Mouse (Mus musculus) gastrocnemius, postnatal 10 days (tissue): ENCODE data around the gene Olfr820. TPM values are rescaled to one million over a fixed set of nuclear protein-coding genes. Genes with fewer than 3 reads are reported as not detected.
"Not testable (repeated sequence)": the region's sequence is repeated elsewhere in the genome, so short reads cannot be mapped to it uniquely, and the experiment has no call there.

Experiments used
- DNase-seq: peaks from one replicate; pipeline ENCODE4 v3.0.0; 2021; ENCODE audit warnings: mixed read lengths
- long read RNA-seq, 2 experiments: library from polyadenylated mRNA; stranded (forward); transcript quantifications; one replicate each; pipeline ENCODE4 v2.0.0; 2021
- total RNA-seq, 2 experiments: library from RNA; stranded (reverse); gene quantifications; 2 replicates each; pipeline ENCODE4 v1.2.3; 2021

Gene Olfr820
- not detected for total RNA-seq
- long read RNA-seq, experiment 1 = 0 reads
- long read RNA-seq, experiment 2 = 0 reads

GRCm38 (mm10) chr10:130012321-130012720, at the start of gene Olfr820:
TSS of gene Olfr820 (plus strand) at chr10:130012621.
- DNase-seq = no peak

- not testable (repeated sequence) for DNase-seq
Observed at GRCm38 (mm10) chr10:129966232-129966631, 46.2 kb upstream of the Olfr820 start.

GRCm38 (mm10) chr10:129967166-129967565, 45.3 kb upstream of the Olfr820 start, which contains the start of gene Olfr819:
TSS of gene Olfr819 (minus strand) at chr10:129967266.
- DNase-seq = not testable (repeated sequence)

- DNase-seq = not testable (repeated sequence)
Observed at GRCm38 (mm10) chr10:129972994-129973393, 39.4 kb upstream of the Olfr820 start.

- DNase-seq = not testable (repeated sequence)
Observed at GRCm38 (mm10) chr10:129976040-129976439, 36.4 kb upstream of the Olfr820 start, which contains the start of gene Olfr247. TSS of gene Olfr247 (minus strand) at chr10:129976140.

GRCm38 (mm10) chr10:129981867-129982266, 30.6 kb upstream of the Olfr820 start:
- DNase-seq = not testable (repeated sequence)

GRCm38 (mm10) chr10:129984962-129985361, 27.5 kb upstream of the Olfr820 start, which contains the start of gene Gm10310:
TSS of gene Gm10310 (minus strand) at chr10:129985062.
- not testable (repeated sequence) for DNase-seq

GRCm38 (mm10) chr10:130004104-130004503, 8.3 kb upstream of the Olfr820 start:
- not testable (repeated sequence) for DNase-seq

GRCm38 (mm10) chr10:130005366-130005765, 7.1 kb upstream of the Olfr820 start:
- not testable (repeated sequence) for DNase-seq

- no peak for DNase-seq
Observed at GRCm38 (mm10) chr10:130030048-130030447, 17.6 kb downstream of the Olfr820 start, which contains the start of gene Olfr821. TSS of gene Olfr821 (plus strand) at chr10:130030348.

GRCm38 (mm10) chr10:130037096-130037495, 24.7 kb downstream of the Olfr820 start:
- DNase-seq = no peak

Other genes starting within 250 kb of the Olfr820 start
- not detected for gene Olfr808, start 247.1 kb upstream of the Olfr820 start, total RNA-seq
- gene Olfr809, start 238.0 kb upstream of the Olfr820 start, total RNA-seq = not detected
- not detected for gene Olfr810, start 217.7 kb upstream of the Olfr820 start, total RNA-seq
- gene Olfr811, start 208.2 kb upstream of the Olfr820 start, total RNA-seq = not detected
- not detected for gene Olfr812, start 166.5 kb upstream of the Olfr820 start, total RNA-seq
- gene Olfr813, start 157.3 kb upstream of the Olfr820 start, total RNA-seq = not detected
- gene Olfr814, start 132.8 kb upstream of the Olfr820 start, total RNA-seq = not detected
- not detected for gene Olfr815, start 106.8 kb upstream of the Olfr820 start, total RNA-seq
- gene Olfr816, start 97.0 kb upstream of the Olfr820 start, total RNA-seq = not detected
- gene Olfr818, start 63.5 kb upstream of the Olfr820 start, total RNA-seq = not detected
- gene Olfr819, start 45.4 kb upstream of the Olfr820 start, total RNA-seq = not detected
- gene Olfr247, start 36.5 kb upstream of the Olfr820 start, total RNA-seq = not detected
- not detected for gene Gm10310, start 27.6 kb upstream of the Olfr820 start, total RNA-seq
- not detected for gene Olfr821, start 17.7 kb downstream of the Olfr820 start, total RNA-seq
- not detected for gene Olfr822, start 58.6 kb downstream of the Olfr820 start, total RNA-seq
- gene Olfr823, start 102.8 kb downstream of the Olfr820 start, total RNA-seq = not detected
- not detected for gene Olfr824, start 117.4 kb downstream of the Olfr820 start, total RNA-seq
- not detected for gene Olfr825, start 154.1 kb downstream of the Olfr820 start, total RNA-seq
- not detected for gene Olfr826, start 171.6 kb downstream of the Olfr820 start, total RNA-seq
- gene Olfr827, start 201.8 kb downstream of the Olfr820 start, total RNA-seq = not detected